Mouse (Mus musculus): ENCODE data around the gene Abca1. TPM values are rescaled to one million over a fixed set of nuclear protein-coding genes. Genes with fewer than 3 reads are reported as not detected.

The Abca1 gene
- total RNA-seq, 2 experiments from 2014 or later = 20.3 to 25.1 TPM

DNA sequence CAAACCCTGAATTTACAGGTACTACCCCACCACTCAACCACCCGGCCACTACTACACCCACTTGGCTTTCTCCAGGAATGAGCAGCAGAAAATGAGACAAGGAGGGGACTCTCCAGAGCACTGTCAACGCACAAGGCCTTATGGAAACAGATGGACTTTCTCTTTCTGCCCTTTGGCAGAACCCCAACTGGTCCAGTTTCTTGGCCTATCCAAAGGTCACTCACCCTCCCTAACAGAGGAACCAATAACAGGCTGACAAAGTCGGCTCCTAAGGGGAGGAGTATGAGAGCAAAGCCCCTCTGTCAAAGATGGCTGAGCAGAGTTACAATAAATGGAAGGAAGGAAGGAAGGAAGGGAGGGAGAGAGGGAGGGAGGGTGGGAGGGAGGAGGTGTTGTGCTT, 65.4 kb downstream of the Abca1 start:
- no peak for DNase-seq (ENCODE audit: extremely low spot score in 1 of 2, low spot score in 1 of 2)

DNA sequence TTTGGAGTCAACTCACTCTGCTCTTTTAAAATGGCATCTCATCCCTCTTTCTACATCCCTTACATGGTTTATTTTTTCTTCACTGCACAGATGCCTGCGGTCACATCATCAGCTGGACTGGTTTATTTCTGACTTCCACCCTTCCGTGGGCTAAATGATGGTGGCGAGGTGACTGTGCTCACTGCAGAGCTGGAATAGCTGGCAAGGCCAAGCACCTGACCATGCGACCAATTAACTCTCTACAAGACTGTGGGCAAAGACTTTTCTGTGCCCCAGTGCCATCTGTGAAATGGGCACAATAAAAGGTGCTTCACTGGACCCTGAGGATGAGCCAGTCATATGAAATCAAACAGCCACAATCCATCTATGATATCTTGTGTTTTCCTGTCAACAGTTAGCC, 66.1 kb downstream of the Abca1 start:
- DNase-seq (ENCODE audit: extremely low spot score in 1 of 2, low spot score in 1 of 2) = no peak

DNA sequence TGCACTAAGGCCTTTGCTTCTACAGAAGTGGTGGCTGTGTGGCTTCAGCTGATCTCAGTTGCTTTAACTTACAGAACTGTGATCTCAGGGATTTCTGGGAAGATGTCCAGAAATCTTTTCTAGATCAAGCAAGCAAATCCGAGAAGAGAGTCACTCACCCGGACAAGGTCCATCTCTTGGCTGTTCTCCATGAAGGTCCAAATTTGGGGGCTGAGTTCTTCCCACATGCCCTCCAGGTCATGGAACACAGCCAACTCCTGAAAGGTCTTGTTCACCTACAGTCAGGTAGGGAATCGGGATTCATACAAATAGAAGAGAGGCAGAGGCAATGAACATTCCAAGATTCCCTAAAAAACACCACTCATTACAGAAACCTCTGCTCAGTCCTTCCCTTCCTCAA, 70.1 kb downstream of the Abca1 start:
- no peak for DNase-seq (ENCODE audit: extremely low spot score in 1 of 2, low spot score in 1 of 2)

DNA sequence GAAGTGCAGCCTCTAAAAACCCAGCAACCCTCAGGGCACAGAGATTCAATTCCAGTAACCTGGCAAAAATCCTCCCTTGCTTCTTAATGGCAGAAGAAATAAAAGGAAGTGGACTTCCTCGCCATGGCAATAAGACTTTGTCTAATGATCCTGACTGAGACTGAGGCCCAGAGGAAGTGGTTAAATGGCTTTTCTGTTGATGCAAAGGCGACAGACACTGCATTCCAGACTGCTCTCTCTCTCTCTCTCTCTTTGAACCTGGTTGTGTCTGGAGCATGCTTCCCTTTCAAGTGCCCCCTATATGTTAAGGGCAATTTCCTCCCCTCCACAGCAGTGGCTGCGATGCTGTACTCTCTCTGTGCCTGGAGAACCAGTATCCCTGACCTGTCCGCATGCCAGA, 70.7 kb downstream of the Abca1 start:
- DNase-seq (ENCODE audit: extremely low spot score in 1 of 2, low spot score in 1 of 2) = no peak

DNA sequence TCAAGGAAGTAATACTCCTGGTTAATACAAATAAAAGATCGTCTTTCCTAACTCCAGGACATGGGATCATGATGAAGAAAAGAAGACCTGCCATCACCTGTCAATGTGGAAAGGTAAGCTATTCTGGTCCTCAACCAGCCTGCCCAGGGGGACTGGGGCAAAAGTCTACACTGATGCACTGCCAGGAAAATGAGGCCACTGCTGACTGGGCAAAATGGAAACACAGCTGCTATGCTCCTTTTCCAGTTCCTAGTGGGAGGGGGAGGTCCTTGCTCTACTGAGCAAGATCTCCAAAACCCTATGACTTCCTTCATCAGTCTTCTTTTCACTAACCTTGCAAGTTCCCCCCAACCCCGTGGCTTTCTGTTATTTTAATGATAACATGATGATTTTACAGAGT, 73.1 kb downstream of the Abca1 start:
- no peak for DNase-seq (ENCODE audit: extremely low spot score in 1 of 2, low spot score in 1 of 2)

DNA sequence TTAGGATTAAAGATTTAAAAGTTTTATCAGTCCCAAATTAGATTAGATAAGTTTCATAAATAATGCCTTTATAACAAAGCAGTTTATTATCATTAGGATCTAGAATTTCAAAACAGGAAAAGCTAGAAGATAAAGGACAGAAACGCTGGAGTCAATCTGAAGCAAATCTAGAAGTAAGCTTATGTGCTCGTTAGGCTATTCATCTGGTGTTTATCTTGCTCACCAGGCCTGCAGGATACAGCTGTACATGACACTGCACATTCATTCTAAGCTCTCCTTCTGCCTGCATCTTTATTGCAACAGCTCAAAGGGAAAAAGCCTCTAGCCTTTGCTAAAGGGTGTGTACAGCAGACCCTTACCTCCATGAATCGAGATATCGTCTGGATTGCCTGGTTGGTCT, 74.1 kb downstream of the Abca1 start:
- no peak for DNase-seq (ENCODE audit: extremely low spot score in 1 of 2, low spot score in 1 of 2)

DNA sequence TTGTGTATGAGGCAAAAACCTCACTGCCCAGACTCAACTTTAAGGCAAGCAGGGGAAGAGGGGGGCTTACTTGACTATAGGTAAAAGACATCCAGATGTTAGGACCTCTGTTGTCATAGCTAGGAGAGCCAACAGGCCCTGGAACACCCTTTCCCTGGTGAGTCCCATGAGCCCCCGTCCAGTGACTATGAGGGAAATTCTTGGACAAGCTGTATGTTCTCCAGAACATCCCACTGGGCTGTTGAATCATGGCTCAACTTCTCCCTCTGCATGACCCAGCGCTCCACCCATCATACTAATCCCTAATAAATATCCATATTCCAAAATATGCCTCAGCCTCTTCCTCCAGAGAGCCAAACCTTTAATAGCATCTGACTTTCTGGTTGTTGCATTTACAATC, 76.6 kb downstream of the Abca1 start:
- no peak for DNase-seq (ENCODE audit: extremely low spot score in 1 of 2, low spot score in 1 of 2)

DNA sequence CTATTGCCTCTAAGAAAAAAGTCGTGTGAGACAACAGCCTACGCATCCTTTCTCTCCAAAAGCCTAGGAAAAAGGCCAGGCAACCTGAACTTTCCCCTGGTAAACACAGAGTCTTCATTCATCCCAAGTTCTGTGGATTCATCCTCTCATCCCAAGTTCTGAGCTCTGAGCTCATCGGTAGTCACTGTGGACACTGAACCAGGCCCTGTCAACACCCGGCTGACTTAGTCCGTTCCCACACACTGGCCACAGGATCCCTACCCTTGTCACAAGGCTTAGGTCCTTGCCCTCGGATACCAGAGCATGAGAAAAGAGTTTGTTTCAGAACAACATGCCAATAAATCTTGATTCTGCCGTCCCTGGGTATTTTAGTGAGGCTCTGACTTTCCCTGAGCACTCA, 77.2 kb downstream of the Abca1 start:
- no peak for DNase-seq (ENCODE audit: extremely low spot score in 1 of 2, low spot score in 1 of 2)

DNA sequence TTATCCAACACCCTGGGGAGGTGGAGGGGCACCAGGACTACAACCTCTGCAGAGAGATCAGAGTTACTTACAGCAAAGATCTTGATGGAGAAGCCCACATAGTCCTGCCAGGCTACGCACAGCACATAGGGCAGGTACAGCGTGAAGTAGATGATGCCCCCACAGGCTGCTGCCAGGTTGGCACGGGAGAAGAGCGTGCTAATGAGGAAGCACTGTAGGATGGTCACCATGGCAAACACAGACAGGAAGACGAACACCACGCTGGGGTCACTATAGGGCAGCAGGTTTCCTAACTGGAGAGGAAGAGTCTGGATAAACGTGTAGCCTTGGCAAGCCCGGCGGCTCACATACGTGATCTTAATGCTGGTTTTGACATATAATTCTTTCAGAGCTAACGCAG, 77.8 kb downstream of the Abca1 start:
- no peak for DNase-seq (ENCODE audit: extremely low spot score in 1 of 2, low spot score in 1 of 2)

DNA sequence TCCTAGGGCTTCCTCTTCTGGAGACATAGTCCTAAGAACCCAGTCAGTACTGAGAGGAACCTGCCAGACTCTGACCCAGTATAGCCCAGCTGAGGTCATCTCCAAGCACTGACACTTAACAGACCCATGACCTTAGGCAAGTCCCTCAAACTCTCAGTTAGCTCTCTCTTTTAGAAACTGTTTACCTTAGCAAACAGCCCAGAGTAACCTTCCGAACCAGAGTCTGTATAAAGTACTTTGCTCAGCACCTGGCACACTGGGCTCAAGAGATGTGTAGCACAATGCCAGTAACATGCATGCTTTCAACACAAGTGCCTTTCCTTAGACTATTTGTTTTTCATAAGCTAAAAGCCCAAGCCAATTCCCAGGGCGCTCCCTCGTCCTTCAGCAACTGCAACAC, 79.4 kb downstream of the Abca1 start:
- DNase-seq (ENCODE audit: extremely low spot score in 1 of 2, low spot score in 1 of 2) = no peak

DNA sequence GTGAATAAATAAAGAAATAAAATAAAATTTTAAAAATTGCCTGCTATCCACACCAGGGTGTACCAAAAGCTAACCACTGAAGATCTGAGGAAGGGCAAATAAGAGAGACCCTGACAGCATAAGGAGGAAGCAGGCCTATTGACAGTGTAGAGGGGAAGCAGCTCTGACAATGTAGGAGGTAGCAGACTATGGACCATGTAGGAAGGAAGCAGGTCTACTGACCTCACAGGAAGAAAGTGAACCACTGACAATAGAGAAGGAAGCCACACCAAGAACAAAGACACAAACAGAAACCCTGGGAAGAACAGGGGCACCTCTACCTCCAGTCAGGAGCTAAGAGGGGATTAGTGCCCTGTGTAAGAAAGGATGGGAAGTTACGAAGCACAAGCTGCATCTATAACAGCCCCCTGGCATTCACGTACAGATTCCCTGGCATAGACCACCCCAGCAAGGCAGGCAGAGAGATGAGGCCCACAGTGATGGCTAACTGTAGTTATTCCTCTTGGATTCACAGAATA, 80.8 kb downstream of the Abca1 start:
- no peak for DNase-seq (ENCODE audit: extremely low spot score in 1 of 2, low spot score in 1 of 2)

DNA sequence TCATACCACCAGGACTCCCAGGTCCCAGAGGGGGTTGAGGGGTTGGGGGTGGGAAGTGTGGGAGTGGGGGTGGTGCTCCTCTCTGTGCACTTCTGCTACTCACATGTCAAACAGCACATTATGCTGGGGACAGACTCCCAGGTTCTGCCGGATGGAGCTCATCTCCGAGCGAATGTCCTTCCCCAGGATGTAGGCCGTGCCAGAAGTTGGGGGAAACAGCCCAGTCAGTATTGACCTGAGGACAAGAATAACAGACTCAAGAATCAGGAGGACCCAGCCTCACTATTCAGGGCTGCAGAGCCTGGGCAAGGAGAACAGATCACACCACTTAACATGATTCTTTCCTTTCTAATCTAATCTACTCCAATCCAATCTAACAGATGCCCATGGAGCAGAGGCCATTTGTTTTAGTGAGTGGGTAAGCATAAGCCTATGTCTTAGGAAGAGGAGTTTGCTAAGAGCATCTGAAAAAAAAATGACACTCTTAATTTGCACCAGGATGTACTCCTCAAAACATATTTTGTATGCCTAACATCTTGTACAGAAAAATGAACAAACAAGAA, 82.8 kb downstream of the Abca1 start:
- DNase-seq (ENCODE audit: extremely low spot score in 1 of 2, low spot score in 1 of 2) = no peak

DNA sequence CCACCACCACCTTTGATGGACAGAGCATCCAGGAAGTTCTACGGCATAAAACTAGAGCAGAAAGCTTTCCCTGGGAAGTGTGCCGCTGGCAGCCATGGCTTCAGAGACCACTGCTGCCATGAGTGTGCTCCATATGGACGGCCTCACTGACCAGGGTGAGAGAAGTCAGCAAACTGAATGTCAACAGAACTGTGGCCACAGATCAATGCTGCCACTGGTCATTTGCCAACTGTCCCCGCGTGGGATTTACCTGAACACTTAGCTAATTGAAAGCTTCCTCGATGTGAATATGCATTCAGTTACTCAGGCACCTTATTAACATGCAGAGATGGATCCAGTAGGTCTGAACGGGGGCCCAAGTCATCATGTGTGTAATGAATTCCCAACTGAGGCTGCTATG, 86.7 kb downstream of the Abca1 start:
- no peak for DNase-seq (ENCODE audit: extremely low spot score in 1 of 2, low spot score in 1 of 2)

DNA sequence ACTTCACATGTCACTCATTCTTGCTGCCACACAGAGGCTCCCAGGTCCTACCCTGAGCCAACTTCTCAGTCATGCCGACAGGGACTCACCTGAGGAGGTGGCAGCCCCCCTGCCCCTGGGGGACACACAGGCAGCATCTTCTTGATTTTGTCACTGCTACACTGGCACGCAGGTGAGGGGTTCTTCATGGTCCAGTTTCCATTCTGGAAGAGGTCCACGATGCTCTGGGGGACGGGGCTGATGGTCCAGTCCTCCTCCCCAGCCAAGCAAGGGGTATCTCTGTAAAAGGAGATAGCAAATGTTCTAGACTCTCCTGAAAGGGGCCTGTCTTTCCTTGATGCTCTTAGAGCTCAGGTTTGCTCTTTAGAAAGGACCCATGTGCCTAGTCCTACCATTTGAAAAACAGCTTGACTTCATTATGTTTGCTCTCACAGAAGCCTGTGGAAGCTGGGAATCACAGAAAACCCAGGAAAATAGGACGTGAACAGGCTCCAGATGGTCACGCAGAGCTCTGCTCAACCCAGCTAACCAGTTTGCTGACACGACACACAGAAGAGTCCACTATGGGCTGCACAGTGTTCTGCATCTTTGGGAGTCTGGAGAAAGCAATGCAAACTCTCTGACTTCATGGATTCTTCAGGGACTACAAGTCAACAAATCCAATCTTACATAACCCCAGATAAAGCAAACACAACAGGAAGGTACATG, 97.2 kb downstream of the Abca1 start:
- no peak for DNase-seq (ENCODE audit: extremely low spot score in 1 of 2, low spot score in 1 of 2)

DNA sequence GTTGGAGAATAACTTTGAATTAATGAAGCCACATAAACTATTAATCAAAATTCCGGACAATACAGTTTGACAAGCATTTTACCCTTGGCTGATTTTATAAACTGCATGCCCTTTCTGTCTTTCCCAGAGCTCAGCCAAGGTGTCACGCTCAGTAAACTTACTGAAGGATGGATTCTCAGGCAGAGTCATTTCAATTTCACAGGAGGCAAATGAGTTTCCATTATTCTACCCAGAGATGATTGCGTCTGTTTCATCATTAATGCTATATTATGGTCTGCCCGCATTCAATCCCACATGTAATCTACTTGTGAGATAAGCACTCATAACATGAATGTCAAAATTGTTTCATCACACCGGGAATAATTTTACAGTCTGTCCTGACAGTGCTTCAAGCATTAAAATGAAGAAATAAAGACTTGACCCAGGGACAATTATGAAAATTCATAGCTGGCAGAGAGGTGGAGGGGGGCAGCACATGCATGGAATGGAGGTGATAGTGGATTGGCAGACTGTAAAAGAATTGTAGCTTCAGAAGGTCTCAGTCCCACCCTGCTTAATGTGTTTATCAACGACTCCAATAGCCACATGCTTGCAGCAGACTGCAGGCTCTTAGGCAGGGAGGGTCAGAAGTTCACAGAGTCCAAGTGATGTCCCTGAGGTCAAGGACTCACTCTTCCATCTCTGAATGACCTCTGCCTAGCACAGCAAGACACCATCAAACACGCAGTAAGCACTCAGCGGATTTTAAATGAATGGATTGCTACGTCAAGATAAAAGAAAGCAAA, 113.3 kb downstream of the Abca1 start:
- DNase-seq (ENCODE audit: extremely low spot score in 1 of 2, low spot score in 1 of 2) = no peak

DNA sequence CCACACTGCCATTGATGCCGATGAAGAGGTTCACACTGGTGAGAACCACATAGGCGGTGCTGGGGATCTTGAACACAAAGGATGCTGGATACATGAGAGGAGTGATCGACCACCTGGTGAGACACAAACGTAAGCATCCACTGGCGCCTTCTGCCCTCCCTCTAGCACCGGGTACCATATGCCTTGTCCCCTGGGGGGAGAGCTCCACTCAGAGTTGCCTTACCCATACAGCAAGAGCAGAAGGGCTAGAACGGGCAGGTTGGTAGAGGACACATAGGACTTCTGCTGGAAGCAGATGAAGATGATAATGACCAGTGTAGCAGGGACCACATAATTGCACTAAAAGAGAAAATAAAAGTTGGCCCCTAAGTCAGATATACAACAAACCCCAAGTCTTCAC, 113.9 kb downstream of the Abca1 start:
- DNase-seq (ENCODE audit: extremely low spot score in 1 of 2, low spot score in 1 of 2) = no peak

DNA sequence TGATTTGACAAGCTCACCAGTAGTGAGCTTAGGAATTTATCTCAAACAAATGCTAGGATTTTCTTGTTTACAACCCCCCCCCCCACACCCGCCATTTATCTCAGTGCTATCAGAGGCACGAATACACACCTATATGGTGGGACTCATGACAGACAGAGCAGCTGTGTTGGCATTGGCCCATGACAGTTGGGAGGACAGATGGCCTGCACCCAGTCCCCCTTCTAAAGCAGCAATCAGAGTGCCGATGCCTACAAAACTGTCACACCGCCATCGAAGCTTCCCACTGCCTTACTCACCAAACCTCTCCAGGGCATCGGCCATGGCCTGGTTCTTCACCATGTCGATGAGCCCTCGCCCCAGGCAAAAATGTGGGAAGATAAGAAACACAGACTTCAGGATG, 115.9 kb downstream of the Abca1 start:
- peak in 1 of 2 experiments; percentile 44 for DNase-seq (ENCODE audit: extremely low spot score in 1 of 2, low spot score in 1 of 2)

DNA sequence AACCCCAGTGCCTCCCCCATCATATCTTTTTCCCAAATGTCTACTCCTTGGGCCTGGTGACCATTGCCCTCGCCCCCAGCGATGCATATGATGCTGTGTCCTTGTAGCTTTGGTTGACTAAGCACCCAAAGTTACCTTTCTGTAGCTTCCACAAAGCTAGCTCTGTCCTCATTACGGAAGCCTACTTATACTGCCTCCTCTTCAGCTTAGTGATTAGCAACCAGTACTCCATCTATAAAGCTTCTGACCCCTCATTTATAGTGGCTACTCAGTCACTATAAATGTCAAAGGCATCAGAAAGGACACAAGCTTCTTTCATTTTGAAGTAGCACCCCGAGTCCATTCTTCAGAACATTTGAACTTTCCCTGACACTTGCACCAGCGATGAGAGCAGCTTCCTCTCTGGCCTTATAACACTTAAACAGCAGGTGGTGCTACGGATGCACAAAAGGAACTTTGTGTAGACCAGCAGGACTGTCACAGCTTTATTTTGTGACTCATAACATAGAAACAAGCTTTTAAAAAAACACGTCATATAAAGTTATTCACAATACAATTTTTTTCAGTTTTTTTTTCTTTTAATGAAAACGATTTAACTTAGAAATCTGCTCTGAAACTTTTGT, 129.3 kb downstream of the Abca1 start:
- no peak for DNase-seq (ENCODE audit: extremely low spot score in 1 of 2, low spot score in 1 of 2)

DNA sequence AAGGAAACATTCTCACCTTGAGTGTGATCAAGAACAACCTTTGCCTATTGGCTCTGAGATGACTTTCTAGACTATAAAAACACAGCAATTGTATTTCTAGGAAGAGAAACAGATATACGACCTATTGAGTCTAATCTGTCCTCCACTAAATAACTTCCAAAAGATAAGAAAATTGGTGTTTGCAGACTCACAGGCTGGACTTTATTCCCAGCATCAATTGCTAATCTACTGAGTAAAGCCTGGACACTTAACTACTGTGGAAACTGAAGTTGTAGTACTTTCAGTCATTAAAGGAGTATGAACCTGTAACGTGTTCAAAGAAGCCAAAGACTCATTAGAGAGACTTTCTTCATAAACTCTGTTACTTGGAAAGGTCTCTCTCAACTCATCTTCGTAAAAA, 131.9 kb downstream of the Abca1 start:
- DNase-seq (ENCODE audit: extremely low spot score in 1 of 2, low spot score in 1 of 2) = no peak

DNA sequence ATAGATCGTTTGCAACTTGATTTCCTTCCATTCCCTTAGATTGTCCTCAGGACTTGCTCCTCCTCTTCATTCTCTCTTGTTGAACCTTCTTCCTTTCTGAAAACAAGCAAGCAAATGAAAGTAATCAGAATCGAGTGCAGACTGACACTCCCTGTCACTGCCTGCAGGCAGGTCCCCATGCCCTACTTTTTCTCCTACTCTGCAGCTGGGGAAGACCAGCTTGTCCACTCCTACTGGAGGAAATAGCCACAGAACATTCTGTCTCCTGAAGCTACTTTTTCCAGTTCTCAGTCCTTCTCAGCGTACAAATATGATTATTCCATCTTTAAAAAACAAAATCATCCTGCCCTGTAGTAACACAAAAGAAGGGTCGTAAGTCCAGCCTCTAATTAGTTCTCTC, 135.3 kb downstream of the Abca1 start:
- DNase-seq (ENCODE audit: extremely low spot score in 1 of 2, low spot score in 1 of 2) = no peak

Measured in layer of hippocampus, postnatal 25 days (tissue).